Comparison of ENCODE assay signal across 8 mouse cellular contexts in the genomic region with DNA sequence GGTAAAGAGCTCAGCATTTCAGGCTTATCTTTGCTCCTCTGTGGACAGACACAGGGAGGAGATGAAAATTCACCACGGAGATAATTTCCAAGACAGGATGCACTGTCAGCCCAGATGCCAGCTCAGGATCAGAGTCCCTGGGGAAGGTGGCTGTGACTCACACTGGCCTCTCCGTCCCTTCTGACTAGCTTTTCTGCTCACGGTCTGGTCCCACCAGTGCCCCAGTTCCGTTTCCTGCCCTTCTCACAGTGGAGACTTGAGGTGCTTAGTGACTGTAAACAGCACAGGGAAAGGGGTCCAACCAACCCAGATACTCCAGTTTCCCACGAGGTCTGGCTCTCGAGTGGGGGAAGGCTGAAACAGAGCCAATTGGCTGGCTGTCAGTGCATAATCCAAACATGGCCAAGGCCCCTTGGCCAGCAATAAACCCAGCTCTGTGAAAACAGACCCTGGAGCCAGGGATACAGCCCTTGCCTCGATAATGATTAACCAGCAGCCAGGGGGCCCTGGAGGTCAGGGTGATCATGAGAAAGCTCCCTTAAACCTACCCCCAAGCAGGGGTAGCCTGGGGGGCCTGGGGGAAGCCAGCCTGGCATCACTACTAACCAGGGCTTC.
DNase-seq lines count a peak whose midpoint lies in the region; ATAC-seq and TF ChIP-seq lines count a peak whose summit lies in the region.

No protein-coding gene starts in this region.

- H3K9ac ChIP-seq in embryonic facial prominence, embryonic 13.5 days: 0 out of 2 replicates have a peak overlapping the region, but pooled peaks have one; percentile 11
- H3K9ac ChIP-seq in hindbrain, postnatal 0 days (replicated peaks; ENCODE audit: low read length): no peak overlapping the region
- H3K9ac ChIP-seq in liver, embryonic 11.5 days (ENCODE audit: low read depth, low read length): peak overlapping the region; percentile 61

- peaks cover 7% of the 10 kb centered on the region for H3K4me1 ChIP-seq in embryonic facial prominence, embryonic 13.5 days
- H3K4me1 ChIP-seq in embryonic facial prominence, embryonic 10.5 days: peaks cover 16% of the 10 kb centered on the region
- peaks cover 7% of the 10 kb centered on the region; the same call in 1 of the 2 replicates for H3K4me1 ChIP-seq in hindbrain, postnatal 0 days (ENCODE audit: insufficient read depth, low read length)
- H3K4me1 ChIP-seq in liver, embryonic 11.5 days (replicated peaks; ENCODE audit: control insufficient read depth, insufficient read depth, low read length): peaks cover 28% of the 10 kb centered on the region

- H3K79me2 ChIP-seq in C2C12 (ENCODE audit: control insufficient read depth, insufficient read depth): no peaks in the 10 kb centered on the region

- no peak for TF ChIP-seq CTCF in C2C12 (IDR thresholded peaks at IDR 0.05; ENCODE audit: control insufficient read depth, insufficient read depth, insufficient read length)
- no peak for TF ChIP-seq CTCF in hindbrain, postnatal 0 days (IDR thresholded peaks at IDR 0.05; ENCODE audit: low read depth)

- H3ac ChIP-seq in C2C12 (ENCODE audit: control insufficient read depth, insufficient read length, low read depth): no peak overlapping the region

- no peak overlapping the region for H3K27ac ChIP-seq in embryonic facial prominence, embryonic 13.5 days
- no peak overlapping the region for H3K27ac ChIP-seq in embryonic facial prominence, embryonic 10.5 days (replicated peaks)
- peak overlapping the region; percentile 15; the same call in 1 of the 2 replicates for H3K27ac ChIP-seq in hindbrain, postnatal 0 days
- peak overlapping the region; percentile 89 for H3K27ac ChIP-seq in liver, embryonic 11.5 days (ENCODE audit: low read depth, low read length)

- ATAC-seq in embryonic facial prominence, embryonic 13.5 days (ENCODE audit: insufficient number of reproducible peaks, insufficient read depth, low FRiP score, low TSS enrichment, low read depth): no peak
- ATAC-seq in hindbrain, postnatal 0 days: peak; percentile 78
- peak; percentile 56 for ATAC-seq in liver, embryonic 11.5 days (replicated peaks; ENCODE audit: low FRiP score)

- no peaks in the 10 kb centered on the region for H3K79me3 ChIP-seq in C2C12 (ENCODE audit: low read depth)

- no peaks in the 10 kb centered on the region for H3K9me3 ChIP-seq in embryonic facial prominence, embryonic 13.5 days
- H3K9me3 ChIP-seq in embryonic facial prominence, embryonic 10.5 days: no peaks in the 10 kb centered on the region
- no peaks in the 10 kb centered on the region for H3K9me3 ChIP-seq in hindbrain, postnatal 0 days (ENCODE audit: low read length)
- no peaks in the 10 kb centered on the region for H3K9me3 ChIP-seq in liver, embryonic 11.5 days (ENCODE audit: control insufficient read depth, low read length)

- H3K4me3 ChIP-seq in embryonic facial prominence, embryonic 13.5 days: no peak overlapping the region
- H3K4me3 ChIP-seq in embryonic facial prominence, embryonic 10.5 days: no peak overlapping the region
- no peak overlapping the region for H3K4me3 ChIP-seq in C2C12 (ENCODE audit: insufficient read depth, poor library complexity, severe bottlenecking)
- no peak overlapping the region for H3K4me3 ChIP-seq in hindbrain, postnatal 0 days (ENCODE audit: low read length)
- H3K4me3 ChIP-seq in liver, embryonic 11.5 days (ENCODE audit: low read depth, low read length): no peak overlapping the region

- no peaks in the 10 kb centered on the region for H3K36me3 ChIP-seq in embryonic facial prominence, embryonic 13.5 days
- H3K36me3 ChIP-seq in embryonic facial prominence, embryonic 10.5 days (replicated peaks): no peaks in the 10 kb centered on the region
- H3K36me3 ChIP-seq in C2C12 (ENCODE audit: control insufficient read depth, insufficient read depth): no peaks in the 10 kb centered on the region
- no peaks in the 10 kb centered on the region for H3K36me3 ChIP-seq in hindbrain, postnatal 0 days (ENCODE audit: insufficient read depth, low read length)
- H3K36me3 ChIP-seq in liver, embryonic 11.5 days (ENCODE audit: control insufficient read depth, insufficient read depth, low read length): no peaks in the 10 kb centered on the region

- no peak for DNase-seq in embryonic facial prominence, embryonic 10.5 days (ENCODE audit: low spot score)
- DNase-seq in hindbrain, postnatal 0 days (ENCODE audit: low spot score): peak; percentile 63
- no peak for DNase-seq in liver, embryonic 11.5 days (ENCODE audit: low spot score)
- DNase-seq in right cerebral cortex, postnatal 4 days: peak; percentile 52
- DNase-seq in retina, embryonic 14.5 days (ENCODE audit: low spot score): no peak
- DNase-seq in embryo, embryonic 10.5 days (ENCODE audit: low spot score): no peak

- H3K4me2 ChIP-seq in embryonic facial prominence, embryonic 13.5 days: no peak overlapping the region
- no peak overlapping the region for H3K4me2 ChIP-seq in hindbrain, postnatal 0 days (ENCODE audit: low read depth, low read length)
- peak overlapping the region; percentile 50 for H3K4me2 ChIP-seq in liver, embryonic 11.5 days

- WGBS in embryonic facial prominence, embryonic 13.5 days: 45% methylated on average over 7 of the region's 7 CpGs
- WGBS in embryonic facial prominence, embryonic 10.5 days: 58% methylated on average over 7 of the region's 7 CpGs
- 21% methylated on average over 7 of the region's 7 CpGs for WGBS in hindbrain, postnatal 0 days
- WGBS in liver, embryonic 11.5 days: 22% methylated on average over 7 of the region's 7 CpGs

- H3K27me3 ChIP-seq in embryonic facial prominence, embryonic 13.5 days: no peaks in the 10 kb centered on the region
- H3K27me3 ChIP-seq in embryonic facial prominence, embryonic 10.5 days (replicated peaks; ENCODE audit: low read depth, poor library complexity, severe bottlenecking): no peaks in the 10 kb centered on the region
- no peaks in the 10 kb centered on the region for H3K27me3 ChIP-seq in C2C12 (ENCODE audit: control insufficient read depth, insufficient read depth, insufficient read length)
- H3K27me3 ChIP-seq in hindbrain, postnatal 0 days (ENCODE audit: insufficient read depth, low read length): no peaks in the 10 kb centered on the region
- H3K27me3 ChIP-seq in liver, embryonic 11.5 days (replicated peaks; ENCODE audit: control insufficient read depth, insufficient read depth, low read length): no peaks in the 10 kb centered on the region

TF ChIP-seq in C2C12, 6 proteins besides CTCF, POLR2A, EP300 and RAD21:
- peak; percentile 15 for TF ChIP-seq MYOD1 (IDR thresholded peaks at IDR 0.05; ENCODE audit: control insufficient read depth, insufficient read length, low read depth)
- peak; percentile 31 for TF ChIP-seq FOSL1 (IDR thresholded peaks at IDR 0.05; ENCODE audit: insufficient read depth, low read length, poor library complexity, severe bottlenecking)
- no peak for TF ChIP-seq MYOG (IDR thresholded peaks at IDR 0.05; ENCODE audit: control insufficient read depth, extremely low read depth, insufficient read length)
TF ChIP-seq in C2C12: peak in this region for 2.

Comparison
In these comparisons a context has a peak if more than half of its experiments do, and no peak if none do; other contexts are left out.
1. H3K27ac ChIP-seq: peak in hindbrain, postnatal 0 days (single experiment) and liver, embryonic 11.5 days (single experiment); none in embryonic facial prominence, embryonic 13.5 days (single experiment) and embryonic facial prominence, embryonic 10.5 days (single experiment).
2. DNase-seq: peak in hindbrain, postnatal 0 days (single experiment) and right cerebral cortex, postnatal 4 days (single experiment); none in embryonic facial prominence, embryonic 10.5 days (single experiment), liver, embryonic 11.5 days (single experiment), retina, embryonic 14.5 days (single experiment) and embryo, embryonic 10.5 days (single experiment).